Mouse (Mus musculus) cerebellum, postnatal 25 days (tissue): ENCODE measurements around the gene Afm.

ENCODE experiments used
- DNase-seq, 2 experiments: peaks; one replicate each; pipeline ENCODE4 v3.0.0; 2021; ENCODE audit warnings: mixed read lengths in 2 of 2

The Afm gene

GRCm38 (mm10) chr5:90556052-90556451 lies 37.3 kb downstream of the Afm start:
- DNase-seq: no peak

DNA sequence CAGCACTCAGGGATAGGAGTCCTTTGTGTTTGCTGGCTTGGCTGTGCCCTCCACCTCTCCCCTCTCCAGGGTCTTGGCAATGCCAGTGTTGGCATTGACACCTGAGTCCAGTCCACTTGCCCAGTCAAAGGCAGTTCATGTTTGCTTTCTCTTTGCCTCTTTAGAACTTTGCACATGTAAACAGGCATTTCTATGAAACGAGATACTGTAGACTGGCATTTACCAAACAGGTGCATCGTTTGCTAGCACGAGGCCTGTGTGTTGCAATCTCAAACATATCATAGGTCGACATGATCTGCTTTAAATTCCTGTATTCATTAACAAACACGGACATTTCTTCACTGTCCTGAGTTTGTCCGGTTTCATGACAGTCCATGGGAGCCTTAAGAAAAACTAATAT lies 42.0 kb downstream of the Afm start, which contains the start of gene 5830473C10Rik:
5830473C10Rik (plus strand) TSS at position 365 of the 400 bp plus-strand sequence.
- DNase-seq: no peak

DNA sequence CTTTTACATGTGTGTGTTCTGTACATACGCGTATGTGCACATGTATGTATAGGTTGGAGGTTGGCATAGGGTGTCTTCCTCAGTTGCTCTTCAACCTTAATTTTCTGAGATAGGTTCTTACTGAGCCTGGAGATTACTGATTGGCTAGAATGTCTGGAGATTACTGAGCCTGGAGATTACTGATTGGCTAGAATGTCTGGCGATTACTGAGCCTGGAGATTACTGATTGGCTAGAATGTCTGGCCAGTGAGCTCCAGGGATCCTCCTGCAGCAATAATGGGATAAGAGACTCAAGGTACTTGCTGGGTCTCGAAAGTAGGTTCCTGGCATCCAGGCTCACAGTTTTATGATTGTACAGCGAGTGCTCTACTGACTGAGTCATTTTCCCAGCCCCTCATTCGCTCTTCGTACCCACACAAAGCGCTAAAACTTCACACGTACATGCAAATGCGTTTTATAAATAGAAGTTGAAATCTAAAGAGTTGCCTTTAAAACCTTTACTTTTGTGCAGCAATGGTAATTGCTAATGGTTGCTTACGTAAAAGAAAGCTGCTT lies 43.1 kb downstream of the Afm start:
- no peak for DNase-seq

- DNase-seq: no peak
Observed at GRCm38 (mm10) chr5:90562880-90563279, 44.1 kb downstream of the Afm start.

DNA sequence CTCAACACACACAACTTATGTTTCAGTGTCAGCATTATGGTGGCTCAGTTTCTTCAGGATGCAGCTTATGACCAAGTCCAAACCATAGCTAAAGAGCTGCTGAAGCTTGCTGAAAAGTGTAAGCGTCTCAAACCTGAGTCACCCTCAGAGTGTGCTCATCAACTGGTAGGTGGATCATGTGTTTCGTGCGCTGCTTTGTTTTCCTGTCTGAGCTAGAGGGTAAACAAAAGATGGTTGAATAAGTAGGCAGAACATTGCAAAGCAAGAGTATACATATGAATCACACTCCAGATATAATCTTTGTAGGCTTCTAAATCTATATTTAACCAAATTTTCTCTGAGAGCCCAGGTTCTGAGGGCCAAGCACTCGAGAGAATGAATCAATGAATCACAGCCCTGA lies 45.4 kb downstream of the Afm start:
- DNase-seq: no peak

GRCm38 (mm10) chr5:90565205-90565604 lies 46.5 kb downstream of the Afm start:
- no peak for DNase-seq

- DNase-seq: no peak
Observed at GRCm38 (mm10) chr5:90567788-90568187, 49.1 kb downstream of the Afm start.

- no peak for DNase-seq
Observed at GRCm38 (mm10) chr5:90568338-90568737, 49.6 kb downstream of the Afm start.

DNA sequence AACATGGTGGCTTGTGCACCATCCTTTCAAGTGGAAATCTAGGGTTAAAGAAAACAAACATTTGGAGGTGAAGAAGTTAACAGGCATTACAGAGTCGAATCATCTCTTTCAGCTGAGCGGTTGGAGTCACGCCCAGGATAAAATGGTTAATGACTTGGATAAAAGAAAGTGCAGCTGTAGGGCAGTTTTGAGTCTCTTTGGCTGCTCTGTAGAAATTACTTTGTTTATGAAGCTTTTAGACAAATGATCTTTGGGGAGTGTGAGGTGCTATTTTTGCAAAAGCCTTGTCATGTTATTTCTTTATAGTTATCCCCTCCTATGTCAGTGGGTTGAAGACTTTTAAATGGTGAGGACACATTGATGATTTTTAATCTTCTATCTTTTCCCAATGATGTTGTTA lies 52.5 kb downstream of the Afm start:
- no peak for DNase-seq

DNA sequence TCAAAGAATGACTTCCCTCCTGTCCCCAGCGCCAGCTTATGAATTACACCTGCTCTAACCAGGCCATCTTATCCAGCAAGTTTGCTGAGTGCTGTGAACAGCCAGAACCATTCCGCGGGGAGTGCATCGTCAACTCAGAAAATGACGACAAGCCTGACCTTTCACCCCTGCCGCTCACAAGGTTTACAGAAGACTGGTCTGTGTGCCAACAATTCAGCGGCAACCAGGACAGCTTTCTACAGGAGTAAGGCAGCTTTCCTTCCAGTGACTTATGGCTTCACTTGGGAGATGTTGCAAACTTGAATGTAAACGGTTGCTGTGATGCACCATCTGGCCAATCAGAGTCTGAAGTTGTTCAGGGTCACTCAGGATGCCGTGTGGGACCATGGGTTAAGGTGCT lies 59.0 kb downstream of the Afm start:
- DNase-seq: no peak

- DNase-seq: no peak
Observed at GRCm38 (mm10) chr5:90579556-90579955, 60.8 kb downstream of the Afm start.

GRCm38 (mm10) chr5:90582179-90582578 lies 63.4 kb downstream of the Afm start:
- no peak for DNase-seq

- DNase-seq: no peak
Observed at GRCm38 (mm10) chr5:90584799-90585198, 66.1 kb downstream of the Afm start.

- DNase-seq: no peak
Observed at GRCm38 (mm10) chr5:90586511-90586910, 67.8 kb downstream of the Afm start.

GRCm38 (mm10) chr5:90588104-90588503 lies 69.4 kb downstream of the Afm start:
- DNase-seq: no peak

- peak; percentile 72 to 80 for DNase-seq
Observed at GRCm38 (mm10) chr5:90588708-90589595, 70.2 kb downstream of the Afm start.

GRCm38 (mm10) chr5:90590676-90591075 lies 71.9 kb downstream of the Afm start:
- peak in 1 of 2 experiments; percentile 9 for DNase-seq

DNA sequence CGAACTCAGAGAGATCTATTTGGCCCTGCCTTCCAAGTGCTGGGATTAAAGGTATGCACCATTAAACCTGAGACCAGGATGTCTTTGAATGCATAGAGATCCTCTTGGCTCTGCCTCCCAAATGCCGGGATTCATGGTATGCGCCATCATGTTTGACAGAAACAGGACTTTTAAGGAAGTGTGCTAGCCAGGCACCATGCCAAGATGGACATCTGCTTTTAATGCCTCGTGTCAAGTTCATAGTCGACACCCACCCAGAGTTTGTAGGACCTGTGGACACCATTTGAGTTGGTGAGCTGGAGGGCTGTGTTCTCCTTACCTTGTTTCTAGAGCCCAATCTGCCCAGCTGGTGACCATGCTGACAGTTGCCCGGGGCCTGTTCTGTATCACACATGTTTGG lies 73.2 kb downstream of the Afm start:
- DNase-seq: no peak

DNA sequence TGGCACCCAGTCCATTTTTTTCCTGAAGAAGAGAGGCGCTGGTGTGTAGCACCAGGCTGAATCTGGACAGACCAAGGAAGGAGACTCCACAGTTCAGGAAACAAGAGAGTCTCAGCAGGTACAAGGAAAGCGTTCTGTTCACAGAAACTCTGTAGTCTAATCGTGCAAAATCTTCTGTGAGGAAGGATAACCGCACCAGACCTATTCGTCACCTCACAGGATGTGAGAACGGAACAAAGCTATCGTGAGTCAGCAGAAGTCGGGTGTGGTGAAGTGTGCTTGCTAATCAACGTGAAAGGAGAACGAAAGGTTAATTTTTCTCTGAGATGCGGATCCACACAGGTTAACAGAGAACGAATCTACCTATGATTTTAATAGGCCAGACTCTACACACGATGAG lies 76.2 kb downstream of the Afm start:
- DNase-seq: no peak

DNA sequence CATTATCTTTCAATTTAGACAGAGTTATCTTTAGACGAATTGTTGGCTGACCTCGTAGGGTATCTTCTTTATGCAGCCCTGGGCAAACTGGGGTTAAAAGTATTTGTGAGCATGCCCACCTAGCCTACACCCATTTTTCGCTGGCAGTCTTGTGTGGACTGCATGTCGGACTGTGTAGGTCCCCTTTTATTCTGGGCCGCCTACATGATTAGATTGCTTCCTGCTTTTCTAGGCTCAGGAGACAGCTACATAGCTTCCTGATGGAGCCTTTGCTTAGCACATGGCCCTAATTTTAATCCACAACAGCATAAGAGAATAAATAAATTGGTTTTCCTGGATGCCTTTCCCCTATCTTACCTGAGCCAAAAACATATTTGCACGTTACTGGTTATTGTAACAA lies 77.4 kb downstream of the Afm start:
- no peak for DNase-seq

DNA sequence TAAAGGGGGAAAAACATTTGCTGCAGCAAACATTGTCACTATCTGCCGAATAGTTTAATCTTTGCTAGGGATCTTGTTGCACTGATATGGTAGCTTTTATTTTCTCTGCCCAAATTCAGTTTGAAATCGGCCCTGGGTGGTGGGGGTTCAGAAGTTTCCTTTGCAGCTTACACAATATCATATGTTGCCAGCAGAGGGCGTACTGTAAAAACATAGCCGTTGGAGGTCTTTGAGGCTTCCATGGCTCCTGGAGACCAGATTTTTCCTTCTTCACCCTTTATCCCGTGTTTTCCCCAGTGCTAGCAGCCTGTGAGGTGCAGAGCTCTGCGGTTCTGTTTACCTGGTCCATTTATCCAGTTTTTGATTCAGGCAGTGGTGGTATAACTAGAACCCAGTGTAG lies 82.7 kb downstream of the Afm start:
- peak; percentile 25 to 63 for DNase-seq
